Mouse (Mus musculus) MEL (cell line): Measurements from ENCODE around the gene Apoc4. TPM values are rescaled to one million over a fixed set of nuclear protein-coding genes. Genes with fewer than 3 reads are reported as not detected.

ENCODE experiments used
- DNase-seq: peaks from one replicate; pipeline ENCODE4 v3.0.0; 2011; ENCODE audit warnings: low read depth, low spot score
- H3K27ac ChIP-seq: 2 replicates; pipeline ENCODE4 v1.5.1; 2012; ENCODE audit warnings: low read depth, mild to moderate bottlenecking, control low read depth, low read length, moderate library complexity; ENCODE audit not compliant: control insufficient read depth
- H3K27me3 ChIP-seq, 2 experiments: fragments of 150-350 bp in 1 of 2; sonication (generic) in 1 of 2; 2 replicates each; pipeline ENCODE4 v1.6.1; 2012; ENCODE audit warnings: low read length in 2 of 2, mild to moderate bottlenecking in 2 of 2, improper control_type of control experiment in 1 of 2, moderate library complexity in 1 of 2; ENCODE audit not compliant: insufficient read depth in 2 of 2, control insufficient read depth in 1 of 2
- H3K36me3 ChIP-seq, 2 experiments: 2 replicates each; pipeline ENCODE4 v1.6.1; 2012 to 2014; ENCODE audit warnings: low read length in 2 of 2, improper control_type of control experiment in 1 of 2, inconsistent platforms in 1 of 2, mild to moderate bottlenecking in 1 of 2; ENCODE audit not compliant: insufficient read depth in 2 of 2, control insufficient read depth in 1 of 2
- H3K4me1 ChIP-seq, 2 experiments: fragments of 150-350 bp in 1 of 2; sonication (generic) in 1 of 2; 2 replicates each; pipeline ENCODE4 v1.6.1; 2012; ENCODE audit warnings: low read length in 2 of 2, improper control_type of control experiment in 1 of 2, mild to moderate bottlenecking in 1 of 2; ENCODE audit not compliant: insufficient read depth in 2 of 2, control insufficient read depth in 1 of 2
- H3K4me3 ChIP-seq, 2 experiments: fragments of 150-350 bp in 1 of 2; sonication (generic) in 1 of 2; 2 replicates each; pipeline ENCODE4 v1.5.1; 2012; ENCODE audit warnings: low read depth in 2 of 2, low read length in 2 of 2, mild to moderate bottlenecking in 2 of 2, moderate library complexity in 2 of 2, control low read depth in 1 of 2, improper control_type of control experiment in 1 of 2; ENCODE audit not compliant: control insufficient read depth in 1 of 2, insufficient read depth in 1 of 2
- H3K79me2 ChIP-seq: 2 replicates; pipeline ENCODE4 v1.6.1; 2012; ENCODE audit warnings: mild to moderate bottlenecking, low read length, moderate library complexity; ENCODE audit not compliant: control insufficient read depth, poor library complexity, insufficient read depth
- H3K9ac ChIP-seq: 2 replicates; pipeline ENCODE4 v1.6.1; 2012; ENCODE audit warnings: low read depth, mild to moderate bottlenecking, control low read depth, low read length, moderate library complexity; ENCODE audit not compliant: control insufficient read depth, poor library complexity, severe bottlenecking
- H3K9me3 ChIP-seq: fragments of 150-350 bp; sonication (generic); replicated peaks from 2 replicates; pipeline ENCODE4 v1.6.1; 2012; ENCODE audit warnings: mild to moderate bottlenecking, low read length, improper control_type of control experiment, moderate library complexity; ENCODE audit not compliant: insufficient read depth
- CHD2 ChIP-seq: IDR thresholded peaks from 2 replicates; pipeline ENCODE4 v1.6.1; 2011; ENCODE audit warnings: low read length, improper control_type of control experiment
- E2F4 ChIP-seq: IDR thresholded peaks from 2 replicates; pipeline ENCODE4 v1.6.1; 2011; ENCODE audit warnings: low read depth, low read length, improper control_type of control experiment, borderline replicate concordance
- MXI1 ChIP-seq: IDR thresholded peaks from 2 replicates; pipeline ENCODE4 v1.6.1; 2011; ENCODE audit warnings: mild to moderate bottlenecking, low read depth, low read length, improper control_type of control experiment
- MYB ChIP-seq: IDR thresholded peaks from 2 replicates; pipeline ENCODE4 v1.6.1; 2011; ENCODE audit warnings: mild to moderate bottlenecking, low read depth, low read length, improper control_type of control experiment
- POLR2AphosphoS2 ChIP-seq: IDR thresholded peaks from 2 replicates; pipeline ENCODE4 v1.6.1; 2011; ENCODE audit warnings: low read length, improper control_type of control experiment
- RCOR1 ChIP-seq: IDR thresholded peaks from 2 replicates; pipeline ENCODE4 v1.6.1; 2012; ENCODE audit warnings: low read depth, mild to moderate bottlenecking, inconsistent platforms, low read length, improper control_type of control experiment
- SIN3A ChIP-seq: IDR thresholded peaks from 2 replicates; pipeline ENCODE4 v1.6.1; 2012; ENCODE audit warnings: low read length, improper control_type of control experiment, inconsistent platforms
- TAL1 ChIP-seq: IDR thresholded peaks from 2 replicates; pipeline ENCODE4 v1.6.1; 2012; ENCODE audit warnings: mild to moderate bottlenecking, inconsistent platforms, low read length, moderate library complexity, mixed read lengths
- ZMIZ1 ChIP-seq: IDR thresholded peaks from 2 replicates; pipeline ENCODE4 v1.6.1; 2012; ENCODE audit warnings: low read depth, mild to moderate bottlenecking, inconsistent platforms, low read length, improper control_type of control experiment, moderate library complexity
- ZNF384 ChIP-seq: IDR thresholded peaks from 2 replicates; pipeline ENCODE4 v1.6.1; 2012; ENCODE audit warnings: low read depth, mild to moderate bottlenecking, inconsistent platforms, low read length, improper control_type of control experiment
- polyA plus RNA-seq, 2 experiments: library from polyadenylated mRNA; stranded (reverse) in 1 of 2; unstranded in 1 of 2; fragments of >175 nt in 1 of 2; fragments of >200 nt in 1 of 2; gene quantifications; 2 replicates each; pipeline versions ENCODE4 v1.2.1 to v1.2.4; 2012; ENCODE audit warnings: low replicate concordance in 2 of 2, low read depth in 1 of 2; ENCODE audit not compliant: insufficient read length in 2 of 2, insufficient read depth in 1 of 2, missing spikeins in 1 of 2
- total RNA-seq: library from RNA; depleted of rRNA; stranded (reverse); fragments of 300-350 nt; gene quantifications from 2 replicates; pipeline ENCODE4 v1.2.3, GENCODE M21; 2012

The Apoc4 gene
- total and polyA plus RNA-seq, 3 experiments, result not detected

- Histone ChIP-seq H3K4me1 (peaks cover 12 to 36% of the 10 kb centered on the region in 2 experiments), H3K9me3 (no peaks in the 10 kb centered on the region), H3K36me3 (peaks cover 0 to 31% of the 10 kb centered on the region in 2 experiments; a peak in 2 of 4 replicates), H3K27me3 (no peaks in the 10 kb centered on the region), H3K4me3 (no peak overlapping the region), H3K27ac (no peak overlapping the region), H3K9ac (no peak overlapping the region), H3K79me2 (no peaks in the 10 kb centered on the region)
- TF ChIP-seq SIN3A (no peak), TAL1 (no peak)
- DNase-seq, result no peak
Observed at GRCm38 (mm10) chr7:19690845-19691244, 9.6 kb upstream of the Apoc4 start.

DNA sequence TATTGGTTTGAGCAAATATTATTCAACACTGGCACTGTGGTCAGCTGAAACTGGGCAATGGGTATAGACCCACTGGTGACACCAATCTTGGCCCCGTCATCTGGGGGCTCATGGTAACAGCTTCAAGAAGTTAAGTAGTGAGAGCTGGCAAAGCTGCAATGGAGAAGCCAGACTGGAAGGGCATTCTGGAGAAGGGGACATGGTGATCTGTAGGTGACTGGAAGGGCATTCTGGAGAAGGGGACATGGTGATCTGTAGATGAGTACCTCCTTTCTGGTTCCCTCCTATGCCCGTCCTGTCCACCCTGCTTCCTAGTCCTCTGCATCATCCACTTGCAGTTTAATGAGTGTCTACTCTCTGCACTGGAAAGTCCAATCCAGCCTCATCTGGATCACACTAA is 7.3 kb upstream of the Apoc4 start:
- DNase-seq, result no peak
- no peaks in the 10 kb centered on the region for H3K27me3 ChIP-seq
- no peak overlapping the region for H3K9ac ChIP-seq
- peaks cover 0 to 11% of the 10 kb centered on the region in 2 experiments; a peak in 2 of 4 replicates for H3K36me3 ChIP-seq
- no peak overlapping the region for H3K4me3 ChIP-seq
- no peak overlapping the region for H3K27ac ChIP-seq
- H3K79me2 ChIP-seq, result no peaks in the 10 kb centered on the region
- TF ChIP-seq RCOR1 (no peak), E2F4 (no peak), ZNF384 (0 out of 2 replicates have a peak, but pooled peaks have one; percentile 22), MYB (no peak), MXI1 (no peak)
- H3K4me1 ChIP-seq, result peaks cover 1 to 16% of the 10 kb centered on the region in 2 experiments
- H3K9me3 ChIP-seq, result no peaks in the 10 kb centered on the region

- Histone ChIP-seq H3K9me3 (no peaks in the 10 kb centered on the region), H3K79me2 (no peaks in the 10 kb centered on the region), H3K27me3 (no peaks in the 10 kb centered on the region), H3K4me3 (no peak overlapping the region), H3K4me1 (peaks cover 0 to 14% of the 10 kb centered on the region in 2 experiments; a peak in 2 of 4 replicates), H3K27ac (no peak overlapping the region), H3K9ac (no peak overlapping the region), H3K36me3 (peaks cover 0 to 7% of the 10 kb centered on the region in 2 experiments; a peak in 2 of 4 replicates)
- DNase-seq, result no peak
- TF ChIP-seq ZMIZ1, result no peak
- no peak for TF ChIP-seq CHD2
- no peak for TF ChIP-seq POLR2AphosphoS2
- no peak for TF ChIP-seq RCOR1
Observed at GRCm38 (mm10) chr7:19688101-19688500, 6.8 kb upstream of the Apoc4 start.
